ENCODE assay signal across 8 mouse cellular contexts in the genomic region with DNA sequence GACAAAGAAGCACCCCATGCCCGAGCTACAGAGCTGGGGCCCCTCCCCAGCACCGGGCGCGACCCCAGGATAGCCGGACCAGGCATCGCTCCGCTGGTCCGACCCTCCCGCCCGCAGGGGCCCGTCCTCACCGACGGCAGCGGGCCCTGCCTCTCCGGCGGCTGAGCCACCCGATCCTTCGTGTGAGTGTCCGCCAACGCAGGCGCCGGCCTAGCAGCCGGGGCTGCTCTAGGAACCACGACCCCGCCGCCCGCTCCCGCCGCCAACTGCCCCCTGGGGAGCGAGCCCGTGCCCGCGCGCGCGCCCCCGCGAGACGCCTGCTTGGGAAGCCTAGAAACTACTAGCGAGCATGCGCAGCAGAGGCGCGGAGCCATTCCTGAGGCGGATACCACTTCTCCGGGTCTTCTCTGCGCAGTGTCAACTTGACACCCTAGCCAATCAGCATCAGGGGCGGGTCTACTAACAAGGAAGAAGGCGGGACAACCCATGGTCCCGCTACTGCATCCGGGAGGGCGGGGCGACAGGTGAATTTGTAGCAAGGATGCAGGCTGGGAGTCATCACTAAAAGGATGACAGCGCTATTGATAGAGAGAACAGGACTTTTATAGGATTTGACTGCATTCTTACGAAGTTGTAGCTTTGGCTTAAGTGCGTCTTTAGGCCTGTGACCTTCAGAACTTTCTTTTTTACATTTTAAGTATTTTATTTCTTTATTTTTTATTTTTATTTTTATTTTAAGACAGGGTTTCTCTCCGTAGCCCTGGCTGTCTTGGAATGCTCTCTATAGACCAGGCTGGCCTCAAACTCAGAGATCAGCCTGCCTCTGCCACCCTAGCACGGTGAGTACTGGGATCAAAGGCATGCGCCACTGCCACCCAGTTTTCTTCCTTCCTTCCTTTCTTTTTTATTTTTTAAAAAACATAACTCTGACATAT. TPM values are rescaled to one million over a fixed set of nuclear protein-coding genes. Genes with fewer than 3 reads are reported as not detected.
DNase-seq lines count a peak whose midpoint lies in the region; ATAC-seq and TF ChIP-seq lines count a peak whose summit lies in the region.

Flywch1 (minus strand) TSS at position 319 of the 935 bp plus-strand sequence.

- H3K4me2 ChIP-seq in forebrain, embryonic 15.5 days (replicated peaks) = peak within 1 kb of the TSS; percentile 50

- H3K27me3 ChIP-seq in forebrain, embryonic 15.5 days = no peaks in the 10 kb centered on the region

- in situ Hi-C loops in ES-E14 (cut with MboI; ENCODE audit: low sequenced_read_pairs in 2 of 2, unreplicated experiment in 2 of 2) = no loop called here

- H3K36me3 ChIP-seq in ES-E14 (ENCODE audit: control insufficient read depth, insufficient read depth, low read length, poor library complexity, severe bottlenecking) = peaks cover 2% of the 10 kb centered on the region; the same call in 1 of the 2 replicates
- no peaks in the 10 kb centered on the region; the same call in 1 of the 2 replicates for H3K36me3 ChIP-seq in forebrain, embryonic 15.5 days

- H3K4me1 ChIP-seq in ES-E14 (ENCODE audit: control insufficient read depth in 2 of 2, insufficient read depth in 2 of 2, low read length in 2 of 2, poor library complexity in 1 of 2) = peaks cover 2 to 3% of the 10 kb centered on the region in 2 experiments; a peak in 1 of 4 replicates
- H3K4me1 ChIP-seq in forebrain, embryonic 15.5 days = peaks cover 21% of the 10 kb centered on the region
- H3K4me1 ChIP-seq in lung, adult 2 months (ENCODE audit: control insufficient read depth, insufficient read depth, low read length) = no peaks in the 10 kb centered on the region; the same call in none of the 2 replicates

- H3K27ac ChIP-seq in ES-E14 (ENCODE audit: insufficient read depth, low read depth, low read length, poor library complexity, severe bottlenecking) = peak within 1 kb of the TSS; percentile 54; the same call in 1 of the 2 replicates
- peak within 1 kb of the TSS; percentile 85 for H3K27ac ChIP-seq in forebrain, embryonic 15.5 days (replicated peaks)

- ATAC-seq in forebrain, embryonic 15.5 days (replicated peaks) = peak; percentile 99
- peak; percentile 98 for ATAC-seq in neutrophil, adult 5-6 weeks (ENCODE audit: extremely low read depth, insufficient number of reproducible peaks, low FRiP score, poor library complexity, severe bottlenecking)

- peak; percentile 96 for DNase-seq in ES-E14 (ENCODE audit: low read depth, low spot score)
- peak; percentile 100 for DNase-seq in cerebellum, adult 11-12 months
- peak; percentile 97 for DNase-seq in heart, postnatal 25 days (ENCODE audit: low spot score)
- DNase-seq in layer of hippocampus, adult 18-20 months (ENCODE audit: low spot score in 2 of 2) = peak; percentile 98 to 100
- peak; percentile 96 for DNase-seq in lung, adult 2 months
- peak; percentile 97 to 98 for DNase-seq in thymus, adult 18-20 months

- WGBS in forebrain, embryonic 15.5 days = 4% methylated on average over 58 of the region's 58 CpGs
- 3% methylated on average over 57 of the region's 58 CpGs for WGBS in lung, adult 2 months

- peak within 1 kb of the TSS; percentile 95 for H3K9ac ChIP-seq in ES-E14 (ENCODE audit: insufficient read depth, low read depth, low read length, poor library complexity, severe bottlenecking)
- peak within 1 kb of the TSS; percentile 98 for H3K9ac ChIP-seq in forebrain, embryonic 15.5 days (replicated peaks)

- intact Hi-C loops in heart, postnatal 25 days (cut with DNase I) = no loop called here

- H3K4me3 ChIP-seq in ES-E14 (ENCODE audit: insufficient read depth in 1 of 2, low read depth in 1 of 2, low read length in 2 of 2, poor library complexity in 1 of 2, severe bottlenecking in 1 of 2) = peak within 1 kb of the TSS; percentile 74 to 85
- H3K4me3 ChIP-seq in forebrain, embryonic 15.5 days = peak within 1 kb of the TSS; percentile 96
- peak within 1 kb of the TSS; percentile 67 for H3K4me3 ChIP-seq in lung, adult 2 months (replicated peaks; ENCODE audit: extremely low read depth, low read depth, low read length)

- TF ChIP-seq CTCF in lung, adult 2 months (IDR thresholded peaks at IDR 0.05; ENCODE audit: insufficient read depth, low read length) = no peak

- no peaks in the 10 kb centered on the region for H3K9me3 ChIP-seq in ES-E14 (ENCODE audit: control insufficient read depth, insufficient read depth, low read depth, low read length)
- H3K9me3 ChIP-seq in forebrain, embryonic 15.5 days = no peaks in the 10 kb centered on the region

- TF ChIP-seq POLR2A in lung, adult 2 months (IDR thresholded peaks at IDR 0.05; ENCODE audit: borderline replicate concordance, extremely low read depth, low read depth, low read length) = 0 out of 2 replicates have a peak, but pooled peaks have one; percentile 27

TF ChIP-seq in ES-E14, 5 proteins besides CTCF, POLR2A, EP300 and RAD21:
- TF ChIP-seq ZNF384 (IDR thresholded peaks at IDR 0.05; ENCODE audit: low read depth, low read length) = no peak
- peak; percentile 80 for TF ChIP-seq HCFC1 (IDR thresholded peaks at IDR 0.05; ENCODE audit: borderline replicate concordance, insufficient read depth, low read length)
- TF ChIP-seq ZC3H11A (IDR thresholded peaks at IDR 0.05; ENCODE audit: borderline replicate concordance, low read depth, low read length) = no peak
- no peak for TF ChIP-seq MAFK (IDR thresholded peaks at IDR 0.05; ENCODE audit: insufficient read depth, low read depth, low read length)
- TF ChIP-seq CHD2 (IDR thresholded peaks at IDR 0.05; ENCODE audit: low read depth, low read length) = peak; percentile 74

RNA-seq across cellular contexts. Expression of gene Flywch1, which starts in this region (rescaled TPM):
- total RNA-seq in ES-E14 (2012; rRNA removed) = 31.6 and 35.1 TPM in 2 replicates
- 162 and 164 TPM in 2 replicates for polyA plus RNA-seq in forebrain, embryonic 15.5 days (2015; fragmentation: Nextera tagmentation; extraction: Ambion mirVana)
- 10 to 100 TPM; 29.7 to 33.2 TPM for total RNA-seq in heart, postnatal 25 days (2021)
- 100 to 1,000 TPM; 390 to 405 TPM for total RNA-seq in layer of hippocampus, adult 18-20 months (2021)
- polyA plus RNA-seq in lung, adult 2 months (2012; rRNA removed) = 37.1 and 39.1 TPM in 2 replicates
- total RNA-seq in neutrophil, adult 5-6 weeks (2017) = 16.8 and 18.3 TPM in 2 replicates

Comparison
In these comparisons a context has a peak if more than half of its experiments do, and no peak if none do; other contexts are left out.
1. Peak in every context shown above with its lines: DNase-seq, ATAC-seq, H3K4me3 ChIP-seq and H3K27ac ChIP-seq.
2. RNA of gene Flywch1 (total RNA-seq): 390 to 405 TPM in layer of hippocampus, adult 18-20 months; 31.6 to 35.1 TPM in ES-E14, 29.7 to 33.2 TPM in heart, postnatal 25 days and 16.8 to 18.3 TPM in neutrophil, adult 5-6 weeks; every median in the first group is over 10 times any median in the second.